Mouse (Mus musculus) urinary bladder, postnatal 4 days (tissue): ENCODE results near the gene Sf3b6.
"Not testable (repeated sequence)": the region's sequence is repeated elsewhere in the genome, so short reads cannot be mapped to it uniquely, and the experiment has no call there.

ENCODE experiments used
- DNase-seq, 2 experiments: peaks; one replicate each; pipeline ENCODE4 v3.0.0; 2021 to 2022; ENCODE audit warnings: low spot score in 2 of 2

Gene Sf3b6

GRCm38 (mm10) chr12:4817361-4818101 lies at the start of gene Sf3b6:
Sf3b6 (plus strand) TSS chr12:4817544.
- peak; percentile 96 to 99 for DNase-seq

DNA sequence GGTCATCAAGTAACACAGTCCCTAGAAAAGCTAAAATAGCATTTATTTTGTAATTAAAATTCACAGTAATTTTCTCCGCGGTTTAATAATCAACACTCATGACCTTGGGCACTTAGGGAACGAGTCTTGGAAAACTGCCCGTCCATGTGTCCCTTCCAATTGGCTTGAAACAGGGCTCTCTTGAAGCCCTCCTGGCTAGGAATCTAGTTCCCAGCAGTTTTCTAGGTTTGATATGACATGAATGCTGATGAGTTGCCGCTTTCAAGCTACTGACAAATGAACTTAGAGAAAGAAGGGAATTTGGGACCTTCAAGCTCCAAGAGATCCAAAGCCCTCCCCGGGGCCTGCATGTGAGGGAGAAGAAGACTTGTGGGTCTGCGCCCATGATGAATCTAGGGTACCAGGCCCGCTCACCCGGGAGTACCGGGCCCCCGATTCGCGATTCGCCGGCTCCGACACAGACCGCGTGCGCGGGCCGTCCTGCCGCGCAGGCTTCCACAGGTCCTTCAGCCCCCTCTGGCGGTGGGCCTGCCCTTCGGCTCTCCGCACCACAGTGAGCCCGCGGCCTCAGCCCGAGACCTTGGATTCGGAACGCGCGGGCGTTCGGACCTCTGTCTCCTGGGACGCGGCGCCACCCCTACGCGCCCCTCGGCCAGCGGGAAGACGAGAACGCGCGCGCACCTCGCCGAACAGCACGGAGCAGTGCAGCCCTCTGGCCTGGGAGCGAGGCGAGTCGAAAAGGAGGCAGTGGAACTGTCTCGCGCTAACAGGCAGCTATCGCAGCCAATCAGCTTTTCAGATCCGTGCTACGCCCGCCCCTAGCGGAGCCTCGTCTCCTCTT lies 48.6 kb upstream of the Sf3b6 start, which contains the start of the genes Pfn4 and Fam228b:
TSS of gene Pfn4 (plus strand) at position 531 of the 841 bp plus-strand sequence.
TSS of gene Fam228b (minus strand) at position 776 of the 841 bp plus-strand sequence.
- peak; percentile 90 to 96 for DNase-seq

DNA sequence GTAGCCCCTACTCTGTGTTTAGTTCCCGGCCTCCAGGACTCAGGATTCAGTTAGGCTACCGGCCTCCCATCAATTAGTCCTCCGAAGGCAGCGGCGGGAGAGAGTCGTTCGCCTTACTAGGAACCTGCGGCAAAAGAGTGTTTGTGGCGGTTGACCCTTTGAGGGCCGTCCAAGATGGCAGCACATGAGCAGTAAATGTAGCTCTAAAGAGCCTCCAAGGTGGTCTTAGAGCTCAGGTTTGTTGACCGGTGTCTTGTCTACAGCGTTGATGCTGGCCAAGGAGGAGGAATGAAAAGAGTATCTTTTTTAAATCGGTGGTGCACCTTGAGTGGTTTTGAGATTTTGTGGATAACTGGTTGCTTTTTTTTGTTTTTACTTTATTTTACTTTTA lies 48.0 kb upstream of the Sf3b6 start:
- no peak for DNase-seq

GRCm38 (mm10) chr12:4774895-4775587 lies 42.3 kb upstream of the Sf3b6 start:
- DNase-seq = no peak

DNA sequence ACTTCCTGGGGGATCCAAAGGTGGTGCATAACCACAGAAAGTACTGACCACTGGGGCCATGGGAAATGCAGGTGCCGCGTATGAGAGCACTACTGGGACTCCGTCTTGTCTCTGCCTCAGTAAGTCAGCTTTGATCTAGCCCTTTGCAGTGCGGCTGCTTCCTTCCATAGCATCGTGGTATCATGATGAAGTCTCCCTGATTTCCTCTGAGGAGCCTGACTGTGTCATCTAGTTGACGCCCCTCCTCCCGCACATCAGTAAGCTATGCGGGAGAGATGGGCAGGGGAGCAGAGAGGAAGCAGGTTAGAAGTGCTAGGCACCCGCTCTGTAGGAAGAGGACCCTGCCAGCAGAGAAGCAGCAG lies 41.8 kb upstream of the Sf3b6 start:
- no peak for DNase-seq

DNA sequence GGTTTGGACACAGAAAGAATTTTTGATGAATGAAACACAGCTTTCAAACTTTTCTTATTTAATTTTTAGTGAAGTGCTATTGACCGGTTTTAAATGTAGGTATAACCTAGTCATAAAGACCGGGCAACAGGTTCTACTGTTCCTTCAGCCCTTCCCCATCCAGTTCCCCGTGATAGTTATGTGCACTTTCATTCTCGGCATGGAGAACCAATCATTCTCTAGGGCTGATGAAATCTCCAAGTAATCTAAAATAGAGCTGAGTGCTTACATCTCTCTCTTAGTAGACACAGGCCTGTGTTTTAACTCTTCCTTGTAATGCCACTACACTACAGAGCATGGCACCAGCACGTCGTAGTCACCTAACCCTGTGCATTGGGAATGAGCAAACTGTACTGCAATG lies 39.6 kb upstream of the Sf3b6 start:
- DNase-seq = no peak

GRCm38 (mm10) chr12:4780245-4780644 lies 37.1 kb upstream of the Sf3b6 start:
- no peak for DNase-seq

DNA sequence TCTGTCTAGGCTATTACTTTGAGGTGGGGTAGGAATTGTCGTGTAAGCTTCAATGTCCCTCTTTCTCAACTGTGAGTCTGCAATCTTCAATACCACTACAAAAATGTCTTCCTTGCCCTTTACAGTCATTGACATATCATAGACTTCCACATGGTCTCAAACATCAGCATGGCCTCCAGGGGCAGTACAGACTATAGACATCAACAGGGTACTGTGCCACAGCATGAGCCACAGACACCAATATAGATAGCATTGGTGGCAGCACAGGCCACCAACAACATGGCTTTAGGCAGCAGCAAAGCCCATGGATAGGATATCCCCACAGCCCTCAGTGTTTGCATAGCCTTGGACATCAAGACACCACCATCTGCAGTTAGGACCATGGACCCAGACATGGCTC lies 36.1 kb upstream of the Sf3b6 start:
- DNase-seq = no peak

DNA sequence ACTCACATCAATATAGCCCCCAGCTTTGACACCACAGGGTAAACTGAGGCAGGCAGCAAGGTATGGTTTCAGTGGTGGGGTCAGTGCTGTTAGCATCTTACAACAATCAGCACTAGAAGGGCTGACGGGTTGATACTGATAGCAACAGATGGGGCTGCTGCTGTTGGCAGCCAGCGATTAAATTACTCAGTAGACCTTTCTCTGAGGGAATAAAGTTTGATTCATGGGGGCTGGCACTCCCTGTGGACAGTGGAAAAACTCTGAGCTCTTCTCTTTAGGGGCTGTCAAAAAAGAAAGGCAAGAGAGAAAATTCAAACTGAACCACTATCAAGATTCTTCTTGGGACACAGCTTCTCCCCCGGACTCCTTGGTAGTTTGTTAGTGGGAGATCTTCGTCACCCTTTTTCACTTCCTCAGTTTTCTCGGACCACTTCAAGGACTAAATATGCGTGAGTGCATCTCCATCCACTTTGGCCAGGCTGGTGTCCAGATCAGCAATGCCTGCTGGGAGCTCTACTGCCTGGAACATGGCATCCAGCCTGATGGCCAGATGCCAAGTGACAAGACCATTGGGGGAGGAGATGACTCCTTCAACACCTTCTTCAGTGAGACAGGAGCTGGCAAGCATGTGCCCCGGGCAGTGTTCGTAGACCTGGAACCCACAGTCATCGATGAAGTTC lies 35.5 kb upstream of the Sf3b6 start:
- DNase-seq = not testable (repeated sequence)

GRCm38 (mm10) chr12:4783598-4783997 lies 33.7 kb upstream of the Sf3b6 start:
- no peak for DNase-seq

DNA sequence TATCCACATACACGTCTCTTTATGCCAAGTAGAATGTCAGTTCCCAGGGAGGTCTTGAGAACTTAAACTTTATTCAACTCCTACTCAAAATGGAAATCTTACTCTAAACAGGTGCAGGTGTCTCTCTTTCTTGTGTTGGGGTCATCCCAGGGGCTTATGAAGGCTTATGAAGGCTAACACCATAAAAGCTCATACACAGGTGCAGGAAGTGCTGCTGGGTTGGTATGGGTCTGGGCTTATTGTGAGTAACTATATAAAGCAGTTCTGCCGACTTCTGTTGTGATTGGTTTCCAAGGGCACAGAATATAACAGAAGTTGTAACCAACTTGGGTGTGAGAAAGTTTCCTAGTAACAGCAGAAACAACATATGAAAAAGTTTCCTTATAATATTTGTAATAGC lies 32.9 kb upstream of the Sf3b6 start:
- DNase-seq = no peak

DNA sequence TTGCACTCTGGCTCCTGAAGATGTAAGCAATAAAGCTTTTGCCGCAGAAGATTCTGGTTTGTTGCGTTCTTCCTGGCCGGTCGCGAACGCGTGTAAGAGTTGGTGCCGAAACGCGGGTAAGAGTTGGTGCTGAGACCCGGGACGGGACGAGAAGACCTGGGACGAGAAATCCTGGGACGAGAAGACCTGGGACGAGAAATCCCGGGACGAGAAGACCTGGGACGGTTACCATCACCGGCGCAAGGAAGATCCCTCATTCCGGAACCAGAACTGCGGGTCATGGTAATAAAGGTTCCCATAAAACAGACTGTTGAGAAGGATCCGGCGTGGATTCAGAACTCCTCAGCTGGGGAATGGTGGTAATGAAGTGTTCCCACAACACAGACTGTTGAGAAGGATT lies 29.2 kb upstream of the Sf3b6 start:
- DNase-seq = peak in 1 of 2 experiments; percentile 55

DNA sequence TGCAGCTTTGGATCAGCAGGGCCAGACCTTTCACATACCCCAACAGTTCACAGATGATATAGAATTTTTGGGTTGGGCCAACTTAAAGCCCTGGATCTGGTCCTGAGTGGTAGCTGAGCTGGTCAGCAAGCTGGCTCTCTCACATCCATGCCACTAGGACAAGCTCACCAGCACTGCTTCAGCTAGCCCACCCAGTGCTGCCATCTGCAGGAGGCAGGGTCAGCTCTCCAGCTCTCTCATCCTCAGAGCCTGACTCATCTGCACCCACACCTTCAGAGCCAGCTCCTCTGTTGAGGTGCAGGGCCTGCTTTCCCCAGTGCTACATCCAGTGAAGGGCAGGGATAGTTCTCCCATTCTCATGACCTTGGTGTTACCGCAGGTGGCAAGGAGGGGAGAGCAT lies 23.6 kb upstream of the Sf3b6 start:
- no peak for DNase-seq

- not testable (repeated sequence) for DNase-seq
These were observed 19.9 kb upstream of the Sf3b6 start for GRCm38 (mm10) chr12:4797471-4797870.

DNA sequence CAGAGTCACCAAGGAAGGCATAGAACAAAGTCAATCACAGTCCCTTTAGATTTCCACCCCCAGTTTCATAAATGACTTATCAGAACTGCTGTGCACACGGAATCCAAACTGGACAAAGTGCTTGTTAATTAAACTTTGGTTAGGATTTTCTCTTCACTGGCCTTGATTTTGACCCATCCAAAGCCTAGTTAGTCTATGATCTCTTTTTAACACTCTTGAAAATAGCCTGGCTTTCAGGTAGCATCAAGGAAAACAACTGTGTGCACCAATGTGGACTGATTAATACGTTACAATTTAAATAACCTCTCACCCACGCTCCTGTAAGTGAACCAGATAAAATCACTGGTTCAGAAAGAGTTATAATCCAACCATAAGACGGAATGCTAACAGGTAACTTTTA lies 6.3 kb upstream of the Sf3b6 start:
- DNase-seq = no peak

- no peak for DNase-seq
These were observed 5.6 kb upstream of the Sf3b6 start for GRCm38 (mm10) chr12:4811705-4812104.

DNA sequence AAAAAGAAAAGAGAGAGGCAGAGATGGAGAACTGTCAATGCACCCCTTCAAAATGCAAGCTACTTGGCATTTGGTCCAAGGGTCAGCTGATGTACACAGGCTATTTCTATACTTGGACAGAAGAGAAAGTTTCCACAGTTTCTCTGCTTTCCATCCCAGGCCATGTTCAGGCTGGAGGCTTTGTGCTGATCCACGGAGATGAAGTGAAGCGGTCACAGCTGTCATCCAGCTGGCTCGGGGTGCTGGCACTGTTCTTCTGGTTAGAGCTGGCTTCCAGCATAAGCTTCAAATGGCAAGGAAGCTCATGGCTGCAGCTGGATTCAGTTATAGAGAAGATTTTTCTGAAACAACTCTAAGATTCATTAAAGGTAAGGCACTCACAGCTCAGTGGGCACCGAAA lies 3.7 kb upstream of the Sf3b6 start:
- DNase-seq = no peak

DNA sequence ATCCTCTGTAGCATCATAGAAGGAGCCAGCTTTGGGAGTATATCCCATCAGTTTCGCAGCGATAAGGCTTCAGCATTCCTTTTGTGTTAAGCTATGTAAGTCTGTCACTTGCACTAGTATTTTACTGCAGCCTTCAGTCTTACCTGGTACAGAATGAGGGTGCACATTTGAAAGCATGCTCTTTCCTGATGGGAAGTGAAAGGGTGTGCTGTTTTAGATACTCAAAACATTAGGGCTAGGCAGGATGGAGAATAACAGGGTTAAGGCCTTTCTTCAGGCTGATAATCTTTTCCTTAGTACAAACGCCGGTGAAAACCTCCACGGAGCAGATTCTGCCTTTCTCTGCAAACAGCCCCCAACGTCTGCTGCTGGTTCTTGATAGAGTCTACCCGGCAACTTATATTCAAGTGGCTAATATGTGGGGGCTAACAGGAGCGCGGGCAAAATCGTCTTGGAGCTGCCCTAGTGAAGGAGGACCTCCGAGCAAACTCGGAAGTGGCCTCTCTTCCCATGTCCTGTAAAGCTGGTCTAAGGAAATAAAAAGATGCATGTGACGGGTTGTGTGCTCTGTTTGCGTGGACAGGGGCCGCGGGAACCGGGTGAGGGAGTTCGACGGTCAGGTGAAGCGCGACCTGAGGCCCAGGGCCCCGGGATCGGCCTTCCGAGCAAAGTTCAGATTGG lies 524 bp upstream of the Sf3b6 start:
- no peak for DNase-seq

DNA sequence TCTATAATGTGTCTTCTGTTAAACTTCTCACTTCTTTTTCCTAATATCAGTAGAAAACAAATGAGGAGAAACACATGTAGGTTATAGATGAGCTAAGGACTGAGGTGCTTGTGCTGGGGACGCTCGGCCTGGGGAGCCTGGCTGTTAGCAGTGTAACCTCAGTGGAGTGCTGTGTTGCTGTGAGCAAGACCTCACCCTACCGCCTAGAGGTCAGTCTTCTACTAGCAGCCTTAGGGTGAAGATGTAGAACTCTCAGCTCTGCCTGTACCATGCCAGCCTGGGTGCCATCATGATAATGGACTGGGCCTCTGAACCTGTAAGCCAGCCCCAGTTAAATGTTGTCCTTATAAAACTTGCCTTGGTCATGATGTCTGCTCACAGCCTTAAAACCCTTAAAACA lies 9.9 kb downstream of the Sf3b6 start:
- DNase-seq = peak in 1 of 2 experiments; percentile 29

GRCm38 (mm10) chr12:4836959-4837358 lies 19.6 kb downstream of the Sf3b6 start:
- no peak for DNase-seq

DNA sequence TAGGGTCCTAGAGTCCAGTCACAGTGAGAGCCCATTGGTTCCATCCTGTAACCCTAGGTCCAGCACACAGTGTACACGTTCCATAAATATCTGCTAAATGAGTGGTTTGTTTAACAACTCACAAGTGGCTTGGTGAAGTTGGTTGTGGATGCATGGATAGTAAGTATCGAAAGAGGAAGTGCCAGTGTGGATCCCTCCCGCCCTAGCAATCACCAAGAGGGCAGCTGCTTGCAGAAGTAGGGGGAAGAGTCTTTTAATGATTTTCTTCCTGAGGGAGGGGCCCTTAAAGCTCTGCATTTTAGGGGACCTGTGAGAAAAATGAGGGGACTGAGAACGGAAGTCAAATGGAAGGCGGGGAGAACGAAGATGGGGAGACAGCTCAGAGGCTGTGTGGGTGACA lies 22.7 kb downstream of the Sf3b6 start:
- no peak for DNase-seq
